Comparison of ENCODE assay signal across 21 mouse cellular contexts in genomic region chr1:17506125-17507112, GRCm38 (mm10).
DNase-seq lines count a peak whose midpoint lies in the region; ATAC-seq and TF ChIP-seq lines count a peak whose summit lies in the region.
"Had no signal": no experiment of that assay in that cellular context is flagged by ENCODE, and none has a peak within 500 bp of the region (broad histone marks: within the 10 kb centered on the region; RNA-seq: fewer than 3 reads in every experiment).

No protein-coding gene starts in this region.

- H3K4me1 ChIP-seq in kidney, embryonic 14.5 days (ENCODE audit: control insufficient read depth, insufficient read depth, low read length), result no peaks in the 10 kb centered on the region
- H3K4me1 ChIP-seq in ES-E14 (ENCODE audit: control insufficient read depth in 2 of 2, insufficient read depth in 2 of 2, low read length in 2 of 2, poor library complexity in 1 of 2), result no peaks in the 10 kb centered on the region; a peak in 1 of 4 replicates
- H3K4me1 ChIP-seq in forebrain, embryonic 16.5 days (replicated peaks; ENCODE audit: control insufficient read depth, insufficient read depth, low read length), result no peaks in the 10 kb centered on the region
- H3K4me1 ChIP-seq: embryonic facial prominence, embryonic 13.5 days; heart, embryonic 15.5 days; limb, embryonic 12.5 days; liver, embryonic 12.5 days; midbrain, embryonic 13.5 days; neural tube, embryonic 12.5 days had no signal

- H3K27me3 ChIP-seq in kidney, embryonic 14.5 days (ENCODE audit: control insufficient read depth, insufficient read depth, low read length), result no peaks in the 10 kb centered on the region
- H3K27me3 ChIP-seq in forebrain, embryonic 16.5 days (replicated peaks; ENCODE audit: control insufficient read depth, insufficient read depth, low read length), result no peaks in the 10 kb centered on the region
- H3K27me3 ChIP-seq: CH12.LX; embryonic facial prominence, embryonic 13.5 days; heart, embryonic 15.5 days; limb, embryonic 12.5 days; liver, embryonic 12.5 days; midbrain, embryonic 13.5 days; neural tube, embryonic 12.5 days had no signal

- 86% methylated on average over 6 of the region's 6 CpGs for WGBS in kidney, embryonic 14.5 days
- 90% methylated on average over 6 of the region's 6 CpGs for WGBS in forebrain, embryonic 16.5 days

- no peak overlapping the region for H3K4me2 ChIP-seq in kidney, embryonic 14.5 days (replicated peaks; ENCODE audit: low read depth, low read length)
- no peak overlapping the region for H3K4me2 ChIP-seq in forebrain, embryonic 16.5 days (ENCODE audit: low read length)
- H3K4me2 ChIP-seq: embryonic facial prominence, embryonic 13.5 days; heart, embryonic 15.5 days; limb, embryonic 12.5 days; liver, embryonic 12.5 days; midbrain, embryonic 13.5 days; neural tube, embryonic 12.5 days had no signal

- no peak overlapping the region for H3K9ac ChIP-seq in kidney, embryonic 14.5 days (ENCODE audit: low read depth, low read length)
- H3K9ac ChIP-seq in ES-E14 (ENCODE audit: insufficient read depth, low read depth, low read length, poor library complexity, severe bottlenecking), result no peak overlapping the region
- no peak overlapping the region for H3K9ac ChIP-seq in forebrain, embryonic 16.5 days (replicated peaks; ENCODE audit: low read depth, low read length)
- H3K9ac ChIP-seq: embryonic facial prominence, embryonic 13.5 days; heart, embryonic 15.5 days; limb, embryonic 12.5 days; liver, embryonic 12.5 days; midbrain, embryonic 13.5 days; neural tube, embryonic 12.5 days had no signal

- no peak for DNase-seq in kidney, adult 8-10 months
- no peak for DNase-seq in ES-E14 (ENCODE audit: low read depth, low spot score)
- DNase-seq in fat pad, adult 2 months (ENCODE audit: extremely low read depth, low read depth, low spot score), result peak; percentile 25
- peak; percentile 11 for DNase-seq in kidney, postnatal 36 days
- DNase-seq: adrenal gland, adult 8-10 months; cerebellum, adult 8-10 months; gastrocnemius, postnatal 36 days; heart, postnatal 4 days; lung, adult 2 months; right cerebral cortex, postnatal 4 days had no signal

- in situ Hi-C loops in ES-E14 (cut with MboI; ENCODE audit: low sequenced_read_pairs in 2 of 2, unreplicated experiment in 2 of 2), result no loop called here

- H3K36me3 ChIP-seq in kidney, embryonic 14.5 days (ENCODE audit: control insufficient read depth, insufficient read depth, low read length), result no peaks in the 10 kb centered on the region
- no peaks in the 10 kb centered on the region for H3K36me3 ChIP-seq in ES-E14 (ENCODE audit: control insufficient read depth, insufficient read depth, low read length, poor library complexity, severe bottlenecking)
- H3K36me3 ChIP-seq in forebrain, embryonic 16.5 days (ENCODE audit: control insufficient read depth, insufficient read depth), result no peaks in the 10 kb centered on the region
- H3K36me3 ChIP-seq: embryonic facial prominence, embryonic 13.5 days; heart, embryonic 15.5 days; limb, embryonic 12.5 days; liver, embryonic 12.5 days; midbrain, embryonic 13.5 days; neural tube, embryonic 12.5 days had no signal

- no peak overlapping the region for H3K27ac ChIP-seq in kidney, embryonic 14.5 days (ENCODE audit: low read depth, low read length)
- peak overlapping the region; percentile 44; the same call in 1 of the 2 replicates for H3K27ac ChIP-seq in ES-E14 (ENCODE audit: insufficient read depth, low read depth, low read length, poor library complexity, severe bottlenecking)
- H3K27ac ChIP-seq in forebrain, embryonic 16.5 days (ENCODE audit: low read length), result no peak overlapping the region
- H3K27ac ChIP-seq: embryonic facial prominence, embryonic 13.5 days; heart, embryonic 15.5 days; hindbrain, postnatal 0 days; limb, embryonic 12.5 days; liver, embryonic 12.5 days; midbrain, embryonic 13.5 days; neural tube, embryonic 12.5 days had no signal

- ATAC-seq in kidney, embryonic 14.5 days (ENCODE audit: low FRiP score, low TSS enrichment), result peak; percentile 43; the same call in 1 of the 2 replicates
- no peak for ATAC-seq in megakaryocyte-erythroid progenitor cell, adult 5-6 weeks (replicated peaks; ENCODE audit: low FRiP score, low TSS enrichment, poor library complexity, severe bottlenecking)
- ATAC-seq in forebrain, embryonic 16.5 days, result no peak
- ATAC-seq: hindbrain, postnatal 0 days; liver, embryonic 12.5 days; midbrain, embryonic 13.5 days had no signal

- no peaks in the 10 kb centered on the region for H3K9me3 ChIP-seq in kidney, embryonic 14.5 days (ENCODE audit: control insufficient read depth, low read length)
- no peaks in the 10 kb centered on the region for H3K9me3 ChIP-seq in ES-E14 (ENCODE audit: control insufficient read depth, insufficient read depth, low read depth, low read length)
- H3K9me3 ChIP-seq in forebrain, embryonic 16.5 days (ENCODE audit: control insufficient read depth, low read length), result no peaks in the 10 kb centered on the region
- H3K9me3 ChIP-seq: embryonic facial prominence, embryonic 13.5 days; heart, embryonic 15.5 days; limb, embryonic 12.5 days; liver, embryonic 12.5 days; midbrain, embryonic 13.5 days; neural tube, embryonic 12.5 days had no signal

- no peak overlapping the region for H3K4me3 ChIP-seq in kidney, embryonic 14.5 days (ENCODE audit: low read length)
- no peak overlapping the region for H3K4me3 ChIP-seq in ES-E14 (ENCODE audit: insufficient read depth in 1 of 2, low read depth in 1 of 2, low read length in 2 of 2, poor library complexity in 1 of 2, severe bottlenecking in 1 of 2)
- H3K4me3 ChIP-seq in forebrain, embryonic 16.5 days (replicated peaks; ENCODE audit: low read length), result no peak overlapping the region
- H3K4me3 ChIP-seq: embryonic facial prominence, embryonic 13.5 days; heart, embryonic 15.5 days; limb, embryonic 12.5 days; liver, embryonic 12.5 days; midbrain, embryonic 13.5 days; neural tube, embryonic 12.5 days had no signal

TF ChIP-seq in ES-E14, 5 proteins besides CTCF, POLR2A, EP300 and RAD21:
- TF ChIP-seq CHD2 (IDR thresholded peaks at IDR 0.05; ENCODE audit: low read depth, low read length), result peak; percentile 31; the same call in 1 of the 2 replicates
- no peak for TF ChIP-seq HCFC1 (IDR thresholded peaks at IDR 0.05; ENCODE audit: borderline replicate concordance, insufficient read depth, low read length)

Comparison
In these comparisons a context has a peak if more than half of its experiments do, and no peak if none do; other contexts are left out.
1. DNase-seq: peak in fat pad, adult 2 months (single experiment) and kidney, postnatal 36 days (2 of 2); none in kidney, adult 8-10 months (0 of 2) and ES-E14 (single experiment).